Mouse (Mus musculus) G1E (cell line): ENCODE results near the gene Bmpr1b.

Source experiments
- CTCF ChIP-seq: IDR thresholded peaks from 2 replicates; pipeline ENCODE4 v1.5.1; 2012; ENCODE audit warnings: low read depth, low read length, inconsistent platforms, mixed read lengths
- GATA1 ChIP-seq: IDR thresholded peaks from 2 replicates; pipeline ENCODE4 v1.6.1; 2012; ENCODE audit warnings: borderline replicate concordance, low read length, inconsistent platforms, mixed read lengths
- POLR2AphosphoS5 ChIP-seq: IDR thresholded peaks from 2 replicates; pipeline ENCODE4 v1.6.1; 2012; ENCODE audit warnings: low read depth, low read length, inconsistent platforms; ENCODE audit not compliant: insufficient replicate concordance

DNA sequence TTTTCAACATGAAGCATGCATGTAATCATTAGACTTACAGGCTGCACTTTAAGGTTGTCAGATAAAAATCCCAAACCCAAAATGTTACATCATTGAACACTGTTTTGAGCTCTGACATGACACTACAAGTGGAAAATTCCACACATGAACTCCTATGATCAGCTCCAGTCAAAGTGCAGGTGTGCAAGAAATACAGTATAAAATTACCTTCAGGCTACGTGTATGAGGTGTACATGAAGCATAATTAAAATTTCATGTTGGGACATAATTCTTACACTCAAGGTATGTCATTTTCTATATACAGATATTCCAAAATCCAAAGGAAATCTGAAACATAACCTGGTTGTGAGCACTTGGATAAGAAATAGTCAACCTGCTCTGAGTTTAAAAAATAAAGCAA lies 220.7 kb downstream of the Bmpr1b start:
- no peak for TF ChIP-seq CTCF
- TF ChIP-seq GATA1, result no peak
- no peak for TF ChIP-seq POLR2AphosphoS5
